Mouse (Mus musculus) CH12.LX (cell line): ENCODE results near the gene Elavl4.

Experiments used
- CTCF ChIP-seq, 2 experiments: IDR thresholded peaks in 1 of 2; conservative IDR thresholded peaks in 1 of 2; 2 replicates each; pipeline ENCODE4 v1.5.1; 2011 to 2012; ENCODE audit warnings: low read depth in 2 of 2, low read length in 2 of 2, improper control_type of control experiment in 1 of 2, inconsistent platforms in 1 of 2, mild to moderate bottlenecking in 1 of 2, moderate library complexity in 1 of 2
- E2F4 ChIP-seq: IDR thresholded peaks from 2 replicates; pipeline ENCODE4 v1.6.1; 2011; ENCODE audit warnings: low read depth, low read length, improper control_type of control experiment; ENCODE audit not compliant: insufficient replicate concordance
- ELF1 ChIP-seq: IDR thresholded peaks from 2 replicates; pipeline ENCODE4 v1.6.1; 2014; ENCODE audit warnings: low read depth, mild to moderate bottlenecking, inconsistent platforms, low read length, improper control_type of control experiment
- EP300 ChIP-seq: IDR thresholded peaks from 2 replicates; pipeline ENCODE4 v1.6.1; 2011; ENCODE audit warnings: low read length, improper control_type of control experiment
- MEF2A ChIP-seq: IDR thresholded peaks from 2 replicates; pipeline ENCODE4 v1.6.1; 2014; ENCODE audit warnings: low read depth, mild to moderate bottlenecking, inconsistent platforms, low read length, improper control_type of control experiment, borderline replicate concordance
- POLR2A ChIP-seq: IDR thresholded peaks from 2 replicates; pipeline ENCODE4 v1.6.1; 2011; ENCODE audit warnings: low read depth, mild to moderate bottlenecking, improper control_type of control experiment, low read length
- SMC3 ChIP-seq: IDR thresholded peaks from 2 replicates; pipeline ENCODE4 v1.6.1; 2011; ENCODE audit warnings: low read depth, low read length, improper control_type of control experiment
- TBP ChIP-seq: conservative IDR thresholded peaks from 2 replicates; pipeline ENCODE4 v1.6.1; 2011; ENCODE audit warnings: low read depth, low read length, improper control_type of control experiment
- TCF12 ChIP-seq: IDR thresholded peaks from 2 replicates; pipeline ENCODE4 v1.6.1; 2014; ENCODE audit warnings: low read depth, mild to moderate bottlenecking, inconsistent platforms, low read length, improper control_type of control experiment
- USF1 ChIP-seq: IDR thresholded peaks from 2 replicates; pipeline ENCODE4 v1.6.1; 2014; ENCODE audit warnings: low read depth, mild to moderate bottlenecking, inconsistent platforms, low read length, improper control_type of control experiment

DNA sequence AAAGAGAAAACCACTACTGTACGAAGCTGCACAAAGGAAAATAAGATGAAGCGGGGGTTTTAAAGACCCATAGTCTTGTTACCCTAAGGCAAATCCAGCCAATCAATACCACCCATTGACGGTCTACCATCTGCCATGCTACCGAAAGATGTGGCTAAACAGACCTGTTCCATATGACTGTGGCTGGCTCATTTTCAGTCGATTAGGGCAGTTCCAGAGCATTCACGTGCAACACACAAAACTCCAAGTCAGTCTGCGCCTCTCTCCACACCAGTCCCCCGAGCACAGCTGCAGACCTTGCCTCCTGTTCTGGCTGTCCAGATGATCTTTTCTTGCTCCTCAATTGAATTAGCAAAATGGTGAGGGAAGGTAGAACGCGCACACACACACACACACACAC lies 59.2 kb downstream of the Elavl4 start:
- TF ChIP-seq POLR2A (no peak), CTCF (conservative IDR thresholded peaks at IDR 0.05 in 1 of 2, IDR thresholded peaks at IDR 0.05 in 1 of 2; ENCODE audit: low read depth in 2 of 2, low read length in 2 of 2) (no peak), E2F4 (no peak), USF1 (no peak), EP300 (no peak), ELF1 (no peak), SMC3 (no peak), TBP (no peak), MEF2A (no peak), TCF12 (no peak)
